Mouse (Mus musculus) brain, embryonic 14.5 days (tissue): ENCODE data around the gene Ubr1.

Experiments
- CTCF ChIP-seq: fragments of 200-500 bp; IDR thresholded peaks from 2 replicates; pipeline ENCODE4 v1.5.1; 2012; ENCODE audit warnings: inconsistent platforms, mild to moderate bottlenecking, moderate library complexity, borderline replicate concordance; ENCODE audit not compliant: insufficient read depth, insufficient read length; ENCODE audit errors: extremely low read depth
- POLR2A ChIP-seq: fragments of 200-500 bp; IDR thresholded peaks from 2 replicates; pipeline ENCODE4 v1.6.1; 2012; ENCODE audit warnings: mild to moderate bottlenecking, inconsistent platforms, borderline replicate concordance; ENCODE audit not compliant: poor library complexity, insufficient read depth, insufficient read length, severe bottlenecking; ENCODE audit errors: extremely low read depth

GRCm38 (mm10) chr2:120979819-120980218, 9.3 kb upstream of the Ubr1 start:
- TF ChIP-seq CTCF = no peak
- no peak for TF ChIP-seq POLR2A
